Mouse (Mus musculus): ENCODE results near the gene Osbpl3. TPM values are rescaled to one million over a fixed set of nuclear protein-coding genes. Genes with fewer than 3 reads are reported as not detected.

Gene Osbpl3
- polyA plus RNA-seq, 1 experiment from 2014 or later: 9.1 TPM

GRCm38 (mm10) chr6:50362196-50362595 is 93.8 kb downstream of the Osbpl3 start:
- H3K27ac ChIP-seq (replicated peaks; ENCODE audit: low read depth, low read length): no peak overlapping the region
- no peak overlapping the region for H3K9ac ChIP-seq (ENCODE audit: low read length)
- DNase-seq (ENCODE audit: low spot score): no peak
- peaks cover 14% of the 10 kb centered on the region for H3K4me1 ChIP-seq (ENCODE audit: control insufficient read depth, insufficient read depth, low read length)
- no peaks in the 10 kb centered on the region for H3K36me3 ChIP-seq (ENCODE audit: control insufficient read depth, insufficient read depth, low read length)
- 80% methylated on average over 9 of the region's 9 CpGs for WGBS
- no peak overlapping the region for H3K4me3 ChIP-seq (ENCODE audit: low read depth, low read length)
- no peak for ATAC-seq (ENCODE audit: insufficient number of reproducible peaks, low FRiP score, low TSS enrichment, low read depth)
- H3K9me3 ChIP-seq (ENCODE audit: control insufficient read depth, low read length): no peaks in the 10 kb centered on the region
- H3K4me2 ChIP-seq (ENCODE audit: low read depth, severe bottlenecking): no peak overlapping the region
- H3K27me3 ChIP-seq (ENCODE audit: control insufficient read depth, insufficient read depth, low read length): no peaks in the 10 kb centered on the region; the same call in 1 of the 2 replicates

- peak overlapping the region; percentile 22; the same call in 1 of the 2 replicates for H3K9ac ChIP-seq (ENCODE audit: low read length)
- H3K4me2 ChIP-seq (ENCODE audit: low read depth, severe bottlenecking): peak overlapping the region; percentile 20; the same call in 1 of the 2 replicates
- WGBS: 16% methylated on average over 16 of the region's 16 CpGs
- H3K4me3 ChIP-seq (ENCODE audit: low read depth, low read length): no peak overlapping the region
- no peaks in the 10 kb centered on the region for H3K9me3 ChIP-seq (ENCODE audit: control insufficient read depth, low read length)
- H3K27me3 ChIP-seq (ENCODE audit: control insufficient read depth, insufficient read depth, low read length): no peaks in the 10 kb centered on the region; the same call in 1 of the 2 replicates
- ATAC-seq (ENCODE audit: insufficient number of reproducible peaks, low FRiP score, low TSS enrichment, low read depth) (peak; percentile 77; the same call in 1 of the 2 replicates), DNase-seq (ENCODE audit: low spot score) (peak; percentile 69)
- no peak overlapping the region for H3K27ac ChIP-seq (replicated peaks; ENCODE audit: low read depth, low read length)
- H3K36me3 ChIP-seq (ENCODE audit: control insufficient read depth, insufficient read depth, low read length): no peaks in the 10 kb centered on the region
- peaks cover 14% of the 10 kb centered on the region for H3K4me1 ChIP-seq (ENCODE audit: control insufficient read depth, insufficient read depth, low read length)
Measured at GRCm38 (mm10) chr6:50358104-50358679, 97.8 kb downstream of the Osbpl3 start.

- H3K9me3 ChIP-seq (ENCODE audit: control insufficient read depth, low read length): no peaks in the 10 kb centered on the region
- no peak overlapping the region for H3K9ac ChIP-seq (ENCODE audit: low read length)
- no peaks in the 10 kb centered on the region for H3K27me3 ChIP-seq (ENCODE audit: control insufficient read depth, insufficient read depth, low read length)
- H3K4me2 ChIP-seq (ENCODE audit: low read depth, severe bottlenecking): no peak overlapping the region
- DNase-seq (ENCODE audit: low spot score) (no peak), ATAC-seq (ENCODE audit: insufficient number of reproducible peaks, low FRiP score, low TSS enrichment, low read depth) (no peak)
- no peaks in the 10 kb centered on the region for H3K36me3 ChIP-seq (ENCODE audit: control insufficient read depth, insufficient read depth, low read length)
- no peak overlapping the region for H3K27ac ChIP-seq (replicated peaks; ENCODE audit: low read depth, low read length)
- 62% methylated on average over 20 of the region's 20 CpGs for WGBS
- no peak overlapping the region for H3K4me3 ChIP-seq (ENCODE audit: low read depth, low read length)
- H3K4me1 ChIP-seq (ENCODE audit: control insufficient read depth, insufficient read depth, low read length): peaks cover 14% of the 10 kb centered on the region
Measured at GRCm38 (mm10) chr6:50354688-50355660, 101.0 kb downstream of the Osbpl3 start.

- Histone ChIP-seq H3K4me3 (ENCODE audit: low read depth, low read length) (no peak overlapping the region), H3K9ac (ENCODE audit: low read length) (no peak overlapping the region), H3K27me3 (ENCODE audit: control insufficient read depth, insufficient read depth, low read length) (no peaks in the 10 kb centered on the region), H3K27ac (replicated peaks; ENCODE audit: low read depth, low read length) (no peak overlapping the region), H3K4me2 (ENCODE audit: low read depth, severe bottlenecking) (no peak overlapping the region), H3K36me3 (ENCODE audit: control insufficient read depth, insufficient read depth, low read length) (no peaks in the 10 kb centered on the region), H3K4me1 (ENCODE audit: control insufficient read depth, insufficient read depth, low read length) (peaks cover 2% of the 10 kb centered on the region; the same call in 1 of the 2 replicates), H3K9me3 (ENCODE audit: control insufficient read depth, low read length) (no peaks in the 10 kb centered on the region)
- ATAC-seq (ENCODE audit: insufficient number of reproducible peaks, low FRiP score, low TSS enrichment, low read depth) (no peak), DNase-seq (ENCODE audit: low spot score) (no peak)
- WGBS: 59% methylated on average over 6 of the region's 6 CpGs
Measured at GRCm38 (mm10) chr6:50352812-50353211, 103.2 kb downstream of the Osbpl3 start.

DNA sequence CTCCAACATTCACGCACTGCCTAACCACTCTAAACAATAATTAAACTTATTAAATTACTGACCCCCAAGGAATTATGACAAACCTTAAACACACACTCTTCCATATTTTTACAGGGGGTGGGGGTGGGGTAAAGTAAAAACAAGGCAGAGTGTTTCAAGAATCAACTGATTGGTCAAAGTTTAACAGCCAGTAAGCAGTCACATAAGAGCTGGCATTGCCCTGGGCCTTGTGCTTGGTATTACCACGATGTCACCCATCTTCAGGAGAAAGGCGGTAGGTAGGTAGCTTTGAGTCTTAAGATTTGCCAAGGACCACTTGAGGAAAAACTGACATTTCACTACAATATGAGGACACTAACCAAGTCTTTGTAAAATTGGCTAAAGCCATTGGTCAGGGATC is 105.1 kb downstream of the Osbpl3 start:
- 94% methylated on average over 3 of the region's 3 CpGs for WGBS

GRCm38 (mm10) chr6:50348619-50349018 is 107.4 kb downstream of the Osbpl3 start:
- H3K9me3 ChIP-seq (ENCODE audit: control insufficient read depth, low read length): no peaks in the 10 kb centered on the region
- no peak overlapping the region for H3K27ac ChIP-seq (replicated peaks; ENCODE audit: low read depth, low read length)
- 94% methylated on average over 1 of the region's 1 CpGs for WGBS
- no peak overlapping the region for H3K9ac ChIP-seq (ENCODE audit: low read length)
- peaks cover 4% of the 10 kb centered on the region; the same call in 1 of the 2 replicates for H3K4me1 ChIP-seq (ENCODE audit: control insufficient read depth, insufficient read depth, low read length)
- DNase-seq (ENCODE audit: low spot score) (no peak), ATAC-seq (ENCODE audit: insufficient number of reproducible peaks, low FRiP score, low TSS enrichment, low read depth) (no peak)
- H3K27me3 ChIP-seq (ENCODE audit: control insufficient read depth, insufficient read depth, low read length): no peaks in the 10 kb centered on the region
- no peak overlapping the region for H3K4me2 ChIP-seq (ENCODE audit: low read depth, severe bottlenecking)
- no peak overlapping the region for H3K4me3 ChIP-seq (ENCODE audit: low read depth, low read length)
- H3K36me3 ChIP-seq (ENCODE audit: control insufficient read depth, insufficient read depth, low read length): no peaks in the 10 kb centered on the region

More for the DNA sequence above, 105.1 kb downstream of the Osbpl3 start:
- Histone ChIP-seq H3K4me2 (ENCODE audit: low read depth, severe bottlenecking) (no peak overlapping the region), H3K27ac (replicated peaks; ENCODE audit: low read depth, low read length) (no peak overlapping the region), H3K9ac (ENCODE audit: low read length) (no peak overlapping the region), H3K4me3 (ENCODE audit: low read depth, low read length) (no peak overlapping the region), H3K4me1 (ENCODE audit: control insufficient read depth, insufficient read depth, low read length) (peaks cover 4% of the 10 kb centered on the region; the same call in 1 of the 2 replicates), H3K36me3 (ENCODE audit: control insufficient read depth, insufficient read depth, low read length) (no peaks in the 10 kb centered on the region), H3K27me3 (ENCODE audit: control insufficient read depth, insufficient read depth, low read length) (no peaks in the 10 kb centered on the region), H3K9me3 (ENCODE audit: control insufficient read depth, low read length) (no peaks in the 10 kb centered on the region)
- no peak for DNase-seq (ENCODE audit: low spot score)
- ATAC-seq (ENCODE audit: insufficient number of reproducible peaks, low FRiP score, low TSS enrichment, low read depth): no peak

DNA sequence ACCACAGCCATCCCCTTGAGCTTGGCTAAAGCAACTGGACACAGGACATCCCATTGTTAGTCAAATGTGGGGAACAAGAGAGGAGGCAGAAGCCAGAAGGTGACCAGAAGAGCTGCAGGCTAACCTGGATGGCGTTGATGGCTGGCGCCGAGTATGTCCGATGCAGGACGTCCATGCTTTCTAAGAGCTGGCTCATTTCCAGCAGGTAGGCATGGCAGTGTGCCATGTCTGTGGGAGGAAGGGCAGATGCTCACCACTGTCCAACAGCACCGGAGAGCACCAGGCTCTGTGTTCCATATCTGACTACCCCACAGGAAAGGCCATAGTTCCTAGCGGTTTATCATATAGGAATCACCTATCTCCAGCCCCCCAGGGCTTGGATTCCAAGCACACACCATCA is 109.8 kb downstream of the Osbpl3 start:
- no peak overlapping the region for H3K4me3 ChIP-seq (ENCODE audit: low read depth, low read length)
- H3K27me3 ChIP-seq (ENCODE audit: control insufficient read depth, insufficient read depth, low read length): no peaks in the 10 kb centered on the region
- no peak overlapping the region for H3K27ac ChIP-seq (replicated peaks; ENCODE audit: low read depth, low read length)
- H3K9ac ChIP-seq (ENCODE audit: low read length): no peak overlapping the region
- H3K36me3 ChIP-seq (ENCODE audit: control insufficient read depth, insufficient read depth, low read length): no peaks in the 10 kb centered on the region
- WGBS: 86% methylated on average over 7 of the region's 7 CpGs
- peaks cover 4% of the 10 kb centered on the region; the same call in 1 of the 2 replicates for H3K4me1 ChIP-seq (ENCODE audit: control insufficient read depth, insufficient read depth, low read length)
- DNase-seq (ENCODE audit: low spot score) (no peak), ATAC-seq (ENCODE audit: insufficient number of reproducible peaks, low FRiP score, low TSS enrichment, low read depth) (no peak)
- no peak overlapping the region for H3K4me2 ChIP-seq (ENCODE audit: low read depth, severe bottlenecking)
- H3K9me3 ChIP-seq (ENCODE audit: control insufficient read depth, low read length): no peaks in the 10 kb centered on the region

DNA sequence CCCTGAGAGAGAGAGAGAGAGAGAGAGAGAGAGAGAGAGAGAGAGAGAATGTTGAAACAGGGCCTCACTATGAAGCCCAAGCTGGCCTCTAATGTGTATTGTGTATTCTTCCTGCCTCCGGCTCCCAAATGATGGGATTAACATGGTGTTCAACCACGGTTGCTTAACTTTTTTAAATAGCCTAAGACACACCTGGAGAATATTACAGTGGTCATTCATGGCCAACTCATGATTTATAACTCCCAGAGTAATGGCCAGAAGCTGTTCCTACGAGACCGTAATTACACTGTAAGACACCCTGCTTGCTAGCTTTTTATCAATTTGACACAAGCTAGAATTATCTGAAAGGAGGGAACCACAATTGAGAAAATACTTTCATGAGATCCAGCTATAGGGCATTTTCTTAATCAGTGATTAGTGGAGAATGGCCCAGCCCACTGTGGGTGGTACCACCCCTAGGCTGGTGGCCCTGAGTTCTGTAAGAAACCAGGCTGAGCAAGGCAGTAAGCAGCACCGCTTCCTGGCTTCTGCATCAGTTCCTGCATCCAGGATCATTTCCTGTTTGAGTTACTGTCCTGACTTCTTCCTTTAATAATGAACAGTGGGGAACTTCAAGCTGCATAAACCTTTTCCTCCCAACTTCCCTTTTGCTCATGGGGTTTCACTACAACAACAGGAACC is 115.6 kb downstream of the Osbpl3 start:
- no peak overlapping the region for H3K9ac ChIP-seq (ENCODE audit: low read length)
- H3K9me3 ChIP-seq (ENCODE audit: control insufficient read depth, low read length): no peaks in the 10 kb centered on the region
- H3K4me2 ChIP-seq (ENCODE audit: low read depth, severe bottlenecking): no peak overlapping the region
- no peak overlapping the region for H3K27ac ChIP-seq (replicated peaks; ENCODE audit: low read depth, low read length)
- no peaks in the 10 kb centered on the region for H3K4me1 ChIP-seq (ENCODE audit: control insufficient read depth, insufficient read depth, low read length)
- no peak overlapping the region for H3K4me3 ChIP-seq (ENCODE audit: low read depth, low read length)
- H3K27me3 ChIP-seq (ENCODE audit: control insufficient read depth, insufficient read depth, low read length): no peaks in the 10 kb centered on the region
- 47% methylated on average over 5 of the region's 5 CpGs for WGBS
- ATAC-seq (ENCODE audit: insufficient number of reproducible peaks, low FRiP score, low TSS enrichment, low read depth) (no peak), DNase-seq (ENCODE audit: low spot score) (no peak)
- H3K36me3 ChIP-seq (ENCODE audit: control insufficient read depth, insufficient read depth, low read length): no peaks in the 10 kb centered on the region

Measured in limb, embryonic 11.5 days (tissue).